8 mouse cellular contexts compared by ENCODE assay signal in genomic region chr1:37429366-37430296, GRCm38 (mm10). TPM values are rescaled to one million over a fixed set of nuclear protein-coding genes. Genes with fewer than 3 reads are reported as not detected.
DNase-seq lines count a peak whose midpoint lies in the region; ATAC-seq and TF ChIP-seq lines count a peak whose summit lies in the region.

TSS of gene Coa5 (minus strand) at chr1:37430103.
TSS of gene Unc50 (plus strand) at chr1:37430139.

- DNase-seq in CH12.LX (ENCODE audit: extremely low read depth), result peak; percentile 95
- peak; percentile 93 for DNase-seq in c-Kit-positive CD71-positive TER-119-negative erythroid progenitor cells, embryonic 14.5 days (ENCODE audit: low read depth)
- peak; percentile 92 for DNase-seq in forebrain, embryonic 11.5 days (ENCODE audit: low spot score)
- DNase-seq in kidney, postnatal 36 days, result peak; percentile 96
- DNase-seq in telencephalon, adult 2 months (ENCODE audit: low read depth, low spot score), result peak; percentile 97

- 4% methylated on average over 57 of the region's 57 CpGs for WGBS in forebrain, embryonic 11.5 days
- WGBS in heart, embryonic 16.5 days, result 2% methylated on average over 57 of the region's 57 CpGs
- WGBS in liver, embryonic 15.5 days (ENCODE audit: insufficient replicate concordance), result under 1% methylated on average over 57 of the region's 57 CpGs
- 4% methylated on average over 57 of the region's 57 CpGs for WGBS in neural tube, embryonic 12.5 days

- peak within 1 kb of the TSS; percentile 80 to 95 (median 85) for H3K4me3 ChIP-seq in CH12.LX (replicated peaks in 1 of 3; ENCODE audit: low read depth in 2 of 3, low read length in 2 of 3, poor library complexity in 1 of 3)
- peak within 1 kb of the TSS; percentile 86 for H3K4me3 ChIP-seq in forebrain, embryonic 11.5 days (ENCODE audit: low read depth, low read length)
- peak within 1 kb of the TSS; percentile 97 for H3K4me3 ChIP-seq in heart, embryonic 16.5 days (ENCODE audit: low read length)
- H3K4me3 ChIP-seq in liver, embryonic 15.5 days (replicated peaks), result peak within 1 kb of the TSS; percentile 91
- peak within 1 kb of the TSS; percentile 87 for H3K4me3 ChIP-seq in neural tube, embryonic 12.5 days

- H3K4me1 ChIP-seq in CH12.LX (ENCODE audit: control insufficient read depth in 1 of 2, insufficient read depth in 2 of 2), result peaks cover 10 to 49% of the 10 kb centered on the region in 2 experiments
- peaks cover 7% of the 10 kb centered on the region; the same call in 1 of the 2 replicates for H3K4me1 ChIP-seq in forebrain, embryonic 11.5 days (replicated peaks; ENCODE audit: control insufficient read depth, insufficient read depth, low read length)
- peaks cover 15% of the 10 kb centered on the region for H3K4me1 ChIP-seq in heart, embryonic 16.5 days (ENCODE audit: control insufficient read depth, insufficient read depth, low read length)
- H3K4me1 ChIP-seq in liver, embryonic 15.5 days (replicated peaks), result peaks cover 42% of the 10 kb centered on the region
- H3K4me1 ChIP-seq in neural tube, embryonic 12.5 days, result peaks cover 23% of the 10 kb centered on the region

- peaks cover 32 to 62% of the 10 kb centered on the region in 2 experiments for H3K36me3 ChIP-seq in CH12.LX (replicated peaks in 1 of 2; ENCODE audit: control insufficient read depth in 1 of 2, insufficient read depth in 1 of 2, low read length in 1 of 2)
- no peaks in the 10 kb centered on the region for H3K36me3 ChIP-seq in forebrain, embryonic 11.5 days (ENCODE audit: control insufficient read depth, insufficient read depth, low read length)
- peaks cover 28% of the 10 kb centered on the region for H3K36me3 ChIP-seq in heart, embryonic 16.5 days (ENCODE audit: control insufficient read depth, insufficient read depth)
- peaks cover 46% of the 10 kb centered on the region for H3K36me3 ChIP-seq in liver, embryonic 15.5 days (replicated peaks)
- peaks cover 35% of the 10 kb centered on the region for H3K36me3 ChIP-seq in neural tube, embryonic 12.5 days

- H3K27me3 ChIP-seq in CH12.LX (replicated peaks), result no peaks in the 10 kb centered on the region
- no peaks in the 10 kb centered on the region for H3K27me3 ChIP-seq in forebrain, embryonic 11.5 days (ENCODE audit: control insufficient read depth, insufficient read depth, low read length)
- H3K27me3 ChIP-seq in heart, embryonic 16.5 days (ENCODE audit: control insufficient read depth, insufficient read depth, low read length), result no peaks in the 10 kb centered on the region
- H3K27me3 ChIP-seq in liver, embryonic 15.5 days, result no peaks in the 10 kb centered on the region
- no peaks in the 10 kb centered on the region for H3K27me3 ChIP-seq in neural tube, embryonic 12.5 days (replicated peaks)

- TF ChIP-seq CTCF in CH12.LX (conservative IDR thresholded peaks at IDR 0.05 in 1 of 2, IDR thresholded peaks at IDR 0.05 in 1 of 2; ENCODE audit: low read depth in 2 of 2, low read length in 2 of 2), result no peak

- peaks cover 4% of the 10 kb centered on the region for H3K9me3 ChIP-seq in CH12.LX (replicated peaks; ENCODE audit: low read length)
- H3K9me3 ChIP-seq in forebrain, embryonic 11.5 days (ENCODE audit: control insufficient read depth, low read length), result no peaks in the 10 kb centered on the region
- H3K9me3 ChIP-seq in heart, embryonic 16.5 days (replicated peaks; ENCODE audit: control insufficient read depth, low read length), result no peaks in the 10 kb centered on the region
- H3K9me3 ChIP-seq in liver, embryonic 15.5 days (replicated peaks), result no peaks in the 10 kb centered on the region
- H3K9me3 ChIP-seq in neural tube, embryonic 12.5 days, result no peaks in the 10 kb centered on the region

- peaks cover 45% of the 10 kb centered on the region for H3K79me2 ChIP-seq in CH12.LX (replicated peaks; ENCODE audit: control insufficient read depth, extremely low read depth, insufficient read depth, poor library complexity, severe bottlenecking)

- peak within 1 kb of the TSS; percentile 40 for H3K27ac ChIP-seq in CH12.LX (ENCODE audit: insufficient read depth, low read depth)
- 0 out of 2 replicates have a peak within 1 kb of the TSS, but pooled peaks have one; percentile 46 for H3K27ac ChIP-seq in forebrain, embryonic 11.5 days (ENCODE audit: low read depth, low read length)
- peak within 1 kb of the TSS; percentile 77 for H3K27ac ChIP-seq in heart, embryonic 16.5 days (ENCODE audit: low read length)
- peak within 1 kb of the TSS; percentile 92 for H3K27ac ChIP-seq in liver, embryonic 15.5 days (replicated peaks)
- H3K27ac ChIP-seq in neural tube, embryonic 12.5 days, result no peak within 1 kb of the TSS

- in situ Hi-C loops in CH12.LX (cut with MboI; ENCODE audit: low pct_ligation_motif_present, low pct_unique_long_range_greater_than_20kb, low sequenced_read_pairs), result no loop called here

- TF ChIP-seq RAD21 in CH12.LX (IDR thresholded peaks at IDR 0.05; ENCODE audit: low read depth, low read length), result no peak

- peak; percentile 98 for ATAC-seq in forebrain, embryonic 11.5 days (replicated peaks; ENCODE audit: low FRiP score)
- peak; percentile 98 for ATAC-seq in heart, embryonic 16.5 days (replicated peaks; ENCODE audit: extremely low read depth, insufficient read depth, low FRiP score)
- peak; percentile 95 for ATAC-seq in liver, embryonic 15.5 days (ENCODE audit: insufficient read depth)
- peak; percentile 98 for ATAC-seq in neural tube, embryonic 12.5 days (ENCODE audit: low FRiP score, low read depth)

- peak; percentile 83 for TF ChIP-seq POLR2A in CH12.LX (IDR thresholded peaks at IDR 0.05; ENCODE audit: low read depth, low read length)

- H3K4me2 ChIP-seq in CH12.LX (ENCODE audit: insufficient read depth, low read depth, poor library complexity, severe bottlenecking), result peak within 1 kb of the TSS; percentile 92
- peak within 1 kb of the TSS; percentile 90 for H3K4me2 ChIP-seq in forebrain, embryonic 11.5 days (ENCODE audit: low read depth, low read length, severe bottlenecking)
- peak within 1 kb of the TSS; percentile 84 for H3K4me2 ChIP-seq in heart, embryonic 16.5 days (ENCODE audit: low read depth, low read length)
- H3K4me2 ChIP-seq in liver, embryonic 15.5 days, result peak within 1 kb of the TSS; percentile 82
- H3K4me2 ChIP-seq in neural tube, embryonic 12.5 days (replicated peaks), result peak within 1 kb of the TSS; percentile 72

- H3K9ac ChIP-seq in CH12.LX (ENCODE audit: insufficient read depth, low read depth), result peak within 1 kb of the TSS; percentile 83
- H3K9ac ChIP-seq in forebrain, embryonic 11.5 days (ENCODE audit: low read length), result peak within 1 kb of the TSS; percentile 83
- H3K9ac ChIP-seq in heart, embryonic 16.5 days (ENCODE audit: low read length), result peak within 1 kb of the TSS; percentile 96
- H3K9ac ChIP-seq in liver, embryonic 15.5 days, result peak within 1 kb of the TSS; percentile 86
- H3K9ac ChIP-seq in neural tube, embryonic 12.5 days, result peak within 1 kb of the TSS; percentile 91

- dilution Hi-C loops in CH12.LX (cut with MboI; ENCODE audit: extremely low pct_ligation_motif_present, extremely low pct_unique_long_range_greater_than_20kb, low sequenced_read_pairs), result no loop called here

- no peak for TF ChIP-seq EP300 in CH12.LX (IDR thresholded peaks at IDR 0.05; ENCODE audit: low read length)

TF ChIP-seq in CH12.LX, 34 proteins besides CTCF, POLR2A, EP300 and RAD21 (continues in another document):
- TF ChIP-seq ZC3H11A (IDR thresholded peaks at IDR 0.05; ENCODE audit: low read depth, low read length), result no peak
- TF ChIP-seq MXI1 (IDR thresholded peaks at IDR 0.05; ENCODE audit: low read depth, low read length), result peak; percentile 97
- no peak for TF ChIP-seq USF2 (conservative IDR thresholded peaks at IDR 0.05; ENCODE audit: low read depth, low read length)
- TF ChIP-seq ZMIZ1 (IDR thresholded peaks at IDR 0.05; ENCODE audit: low read depth, low read length), result peak; percentile 59
- peak; percentile 70; the same call in 1 of the 2 replicates for TF ChIP-seq IRF4 (IDR thresholded peaks at IDR 0.05; ENCODE audit: low read depth, low read length)
- TF ChIP-seq PAX5 (IDR thresholded peaks at IDR 0.05; ENCODE audit: low read length), result no peak
- TF ChIP-seq NELFE (IDR thresholded peaks at IDR 0.05; ENCODE audit: low read depth, low read length), result peak; percentile 76; the same call in 1 of the 2 replicates
- TF ChIP-seq TBP (conservative IDR thresholded peaks at IDR 0.05; ENCODE audit: low read depth, low read length), result peak; percentile 82
- no peak for TF ChIP-seq JUN (IDR thresholded peaks at IDR 0.05; ENCODE audit: insufficient read depth, low read depth, low read length)
- TF ChIP-seq MAX (IDR thresholded peaks at IDR 0.05; ENCODE audit: low read length), result peak; percentile 70
- no peak for TF ChIP-seq ZKSCAN1 (IDR thresholded peaks at IDR 0.05; ENCODE audit: borderline replicate concordance, low read depth, low read length)
- TF ChIP-seq GABPA (IDR thresholded peaks at IDR 0.05; ENCODE audit: insufficient replicate concordance, low read depth, low read length), result peak; percentile 83; the same call in 1 of the 2 replicates
- TF ChIP-seq MEF2A (IDR thresholded peaks at IDR 0.05; ENCODE audit: borderline replicate concordance, low read depth, low read length), result no peak
- TF ChIP-seq HCFC1 (IDR thresholded peaks at IDR 0.05; ENCODE audit: low read depth, low read length), result peak; percentile 96
- peak; percentile 91 for TF ChIP-seq NRF1 (IDR thresholded peaks at IDR 0.05; ENCODE audit: low read depth, low read length)
- peak; percentile 99 for TF ChIP-seq SIN3A (IDR thresholded peaks at IDR 0.05; ENCODE audit: low read length)
- TF ChIP-seq BHLHE40 (IDR thresholded peaks at IDR 0.05; ENCODE audit: low read depth, low read length), result peak; percentile 42

RNA-seq across cellular contexts. Expression of gene Coa5, which starts in this region (rescaled TPM):
- total RNA-seq in CH12.LX (2012; rRNA removed) (43.8 and 49.7 TPM in 2 replicates), CH12.LX (2014; rRNA removed) (61.4 and 62.8 TPM in 2 replicates)
- 69.8 and 79.8 TPM in 2 replicates for polyA plus RNA-seq in CH12.LX (2012; ENCODE audit: insufficient read length, low read depth)
- polyA plus RNA-seq in forebrain, embryonic 11.5 days (2014; fragmentation: Nextera tagmentation; extraction: Ambion mirVana), result 58.1 and 59.0 TPM in 2 replicates
- polyA plus RNA-seq in heart, embryonic 16.5 days (2015; fragmentation: Nextera tagmentation; extraction: Ambion mirVana), result 67.5 and 68.0 TPM in 2 replicates
- polyA plus RNA-seq in liver, embryonic 15.5 days (2015; fragmentation: Nextera tagmentation; extraction: Ambion mirVana), result 25.6 and 26.0 TPM in 2 replicates
- 50.4 and 50.8 TPM in 2 replicates for polyA plus RNA-seq in neural tube, embryonic 12.5 days (2016; fragmentation: Nextera tagmentation; extraction: Ambion mirVana)

RNA-seq across cellular contexts. Expression of gene Unc50, which starts in this region (rescaled TPM):
- 56.6 and 58.5 TPM in 2 replicates for total RNA-seq in CH12.LX (2012; rRNA removed)
- total RNA-seq in CH12.LX (2014; rRNA removed), result 75.5 and 76.3 TPM in 2 replicates
- polyA plus RNA-seq in CH12.LX (2012; ENCODE audit: insufficient read length, low read depth), result 39.9 and 41.8 TPM in 2 replicates
- 115 and 131 TPM in 2 replicates for polyA plus RNA-seq in forebrain, embryonic 11.5 days (2014; fragmentation: Nextera tagmentation; extraction: Ambion mirVana)
- polyA plus RNA-seq in heart, embryonic 16.5 days (2015; fragmentation: Nextera tagmentation; extraction: Ambion mirVana), result 78.8 and 86.6 TPM in 2 replicates
- 68.6 and 70.6 TPM in 2 replicates for polyA plus RNA-seq in liver, embryonic 15.5 days (2015; fragmentation: Nextera tagmentation; extraction: Ambion mirVana)
- 108 TPM in 2 replicates for polyA plus RNA-seq in neural tube, embryonic 12.5 days (2016; fragmentation: Nextera tagmentation; extraction: Ambion mirVana)
